Mouse (Mus musculus): ENCODE results near the gene Nol8. TPM values are rescaled to one million over a fixed set of nuclear protein-coding genes. Genes with fewer than 3 reads are reported as not detected.
A peak's percentile ranks its signal among the peaks of the same experiment; 100 is the strongest.

Gene Nol8
- total RNA-seq, 2 experiments from 2014 or later = 3.3 to 26.4 TPM

- peak; percentile 99 for ATAC-seq (replicated peaks; ENCODE audit: low FRiP score, poor library complexity, severe bottlenecking)
Observed at GRCm38 (mm10) chr13:49681351-49682232, 28.7 kb downstream of the Nol8 start, which contains the start of gene Iars. Iars (plus strand) TSS chr13:49682100.

GRCm38 (mm10) chr13:49682233-49682846 is 29.5 kb downstream of the Nol8 start:
- peak; percentile 26; the same call in 1 of the 2 replicates for ATAC-seq (replicated peaks; ENCODE audit: low FRiP score, poor library complexity, severe bottlenecking)

- no peak for ATAC-seq (replicated peaks; ENCODE audit: low FRiP score, poor library complexity, severe bottlenecking)
Observed at GRCm38 (mm10) chr13:49684266-49684665, 31.4 kb downstream of the Nol8 start.

- no peak for ATAC-seq (replicated peaks; ENCODE audit: low FRiP score, poor library complexity, severe bottlenecking)
Observed at GRCm38 (mm10) chr13:49691056-49691455, 38.2 kb downstream of the Nol8 start.

- no peak for ATAC-seq (replicated peaks; ENCODE audit: low FRiP score, poor library complexity, severe bottlenecking)
Observed at GRCm38 (mm10) chr13:49703216-49703779, 50.4 kb downstream of the Nol8 start.

GRCm38 (mm10) chr13:49706032-49706690 is 53.3 kb downstream of the Nol8 start:
- ATAC-seq (replicated peaks; ENCODE audit: low FRiP score, poor library complexity, severe bottlenecking) = no peak

- no peak for ATAC-seq (replicated peaks; ENCODE audit: low FRiP score, poor library complexity, severe bottlenecking)
Observed at GRCm38 (mm10) chr13:49708311-49708710, 55.4 kb downstream of the Nol8 start.

GRCm38 (mm10) chr13:49712047-49712721 is 59.3 kb downstream of the Nol8 start:
- ATAC-seq (replicated peaks; ENCODE audit: low FRiP score, poor library complexity, severe bottlenecking) = no peak

- no peak for ATAC-seq (replicated peaks; ENCODE audit: low FRiP score, poor library complexity, severe bottlenecking)
Observed at GRCm38 (mm10) chr13:49719310-49719709, 66.4 kb downstream of the Nol8 start.

Other genes with a start within 250 kb of the Nol8 start
- gene Ippk, start 231.8 kb upstream of the Nol8 start, total RNA-seq (2015; ENCODE audit: low replicate concordance) = 1.4 and 1.7 TPM in 2 replicates
- 3.7 TPM in 2 replicates for gene Ippk, start 231.8 kb upstream of the Nol8 start, total RNA-seq (2017; ENCODE audit: low replicate concordance)
- 1.8 and 2.1 TPM in 2 replicates for gene Tes3-ps, start 159.8 kb upstream of the Nol8 start, total RNA-seq (2015; ENCODE audit: low replicate concordance)
- gene Tes3-ps, start 159.8 kb upstream of the Nol8 start, total RNA-seq (2017; ENCODE audit: low replicate concordance) = 4.9 and 7.4 TPM in 2 replicates
- 0.42 TPM in 1 of 2 replicates, not detected in the other for gene Ecm2, start 148.3 kb upstream of the Nol8 start, total RNA-seq (2015; ENCODE audit: low replicate concordance)
- gene Ecm2, start 148.3 kb upstream of the Nol8 start, total RNA-seq (2017; ENCODE audit: low replicate concordance) = 0.83 and 3.9 TPM in 2 replicates
- gene Aspn, start 108.6 kb upstream of the Nol8 start, total RNA-seq (2015; ENCODE audit: low replicate concordance) = not detected in 2 replicates
- gene Aspn, start 108.6 kb upstream of the Nol8 start, total RNA-seq (2017; ENCODE audit: low replicate concordance) = 3.2 TPM in 1 of 2 replicates, not detected in the other
- not detected in 2 replicates for gene Omd, start 70.6 kb upstream of the Nol8 start, total RNA-seq (2015; ENCODE audit: low replicate concordance)
- 0.51 TPM in 1 of 2 replicates, not detected in the other for gene Omd, start 70.6 kb upstream of the Nol8 start, total RNA-seq (2017; ENCODE audit: low replicate concordance)
- gene Ogn, start 45.0 kb upstream of the Nol8 start, total RNA-seq (2015; ENCODE audit: low replicate concordance) = 0.36 TPM in 1 of 2 replicates, not detected in the other
- gene Ogn, start 45.0 kb upstream of the Nol8 start, total RNA-seq (2017; ENCODE audit: low replicate concordance) = 2.0 and 5.8 TPM in 2 replicates
- gene Cenpp, start 293 bp upstream of the Nol8 start, total RNA-seq (2015; ENCODE audit: low replicate concordance) = 77.5 and 87.2 TPM in 2 replicates
- 75.9 and 127 TPM in 2 replicates for gene Cenpp, start 293 bp upstream of the Nol8 start, total RNA-seq (2017; ENCODE audit: low replicate concordance)
- gene Iars, start 29.0 kb downstream of the Nol8 start, total RNA-seq (2015; ENCODE audit: low replicate concordance) = 25.2 and 57.3 TPM in 2 replicates
- 35.6 and 66.1 TPM in 2 replicates for gene Iars, start 29.0 kb downstream of the Nol8 start, total RNA-seq (2017; ENCODE audit: low replicate concordance)
- gene Gm30302, start 145.9 kb downstream of the Nol8 start, total RNA-seq (2015; ENCODE audit: low replicate concordance) = not detected in 2 replicates
- gene Gm30302, start 145.9 kb downstream of the Nol8 start, total RNA-seq (2017; ENCODE audit: low replicate concordance) = not detected in 2 replicates